Mouse (Mus musculus): ENCODE measurements around the gene H2afx. TPM values are rescaled to one million over a fixed set of nuclear protein-coding genes. Genes with fewer than 3 reads are reported as not detected.
A peak's percentile ranks its signal among the peaks of the same experiment; 100 is the strongest.
"Not testable (repeated sequence)": the region's sequence is repeated elsewhere in the genome, so short reads cannot be mapped to it uniquely, and the experiment has no call there.

H2afx gene
- polyA plus RNA-seq (2015; fragmentation: Nextera tagmentation; extraction: Ambion mirVana) = 193 and 209 TPM in 2 replicates

DNA sequence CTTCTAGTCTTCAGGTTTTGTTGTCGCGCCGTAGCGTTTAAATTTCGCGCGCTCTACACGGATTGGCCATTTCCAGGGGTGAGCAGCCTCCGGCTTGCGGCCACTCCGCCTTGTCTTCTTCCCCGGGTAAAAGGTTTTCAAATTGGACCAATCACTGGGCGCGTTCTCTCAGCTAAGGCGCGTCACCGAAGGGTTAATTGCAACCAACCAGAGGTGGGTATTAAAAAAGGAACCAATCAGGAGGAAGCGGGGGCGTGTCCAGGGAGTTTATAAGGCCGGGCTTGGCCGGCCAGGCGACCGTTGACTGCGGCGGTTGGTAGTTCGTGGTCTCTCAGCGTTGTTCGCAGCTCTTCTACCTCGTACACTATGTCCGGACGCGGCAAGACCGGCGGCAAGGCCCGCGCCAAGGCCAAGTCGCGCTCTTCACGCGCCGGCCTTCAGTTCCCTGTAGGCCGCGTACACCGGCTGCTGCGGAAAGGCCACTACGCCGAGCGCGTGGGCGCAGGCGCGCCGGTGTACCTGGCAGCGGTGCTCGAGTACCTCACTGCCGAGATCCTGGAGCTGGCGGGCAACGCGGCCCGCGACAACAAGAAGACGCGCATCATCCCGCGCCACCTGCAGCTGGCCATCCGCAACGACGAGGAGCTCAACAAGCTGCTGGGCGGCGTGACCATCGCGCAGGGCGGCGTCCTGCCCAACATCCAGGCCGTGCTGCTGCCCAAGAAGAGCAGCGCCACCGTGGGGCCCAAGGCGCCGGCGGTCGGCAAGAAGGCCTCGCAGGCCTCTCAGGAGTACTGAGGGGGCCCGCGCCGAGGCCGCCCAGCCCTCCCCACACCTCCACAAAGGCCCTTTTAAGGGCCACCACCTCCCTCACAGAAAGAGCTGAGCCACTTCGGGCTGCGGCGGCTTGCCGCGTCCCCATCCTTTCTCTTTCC, at the start of gene H2afx:
Gene H2afx (plus strand): TSS at position 299 of the 935 bp plus-strand sequence.
- peak within 1 kb of the TSS; percentile 94 for H3K27ac ChIP-seq
- no peaks in the 10 kb centered on the region for H3K9me3 ChIP-seq
- H3K4me2 ChIP-seq (replicated peaks) = peak within 1 kb of the TSS; percentile 86
- H3K4me3 ChIP-seq (replicated peaks) = peak within 1 kb of the TSS; percentile 94
- peak within 1 kb of the TSS; percentile 98 for H3K9ac ChIP-seq (replicated peaks)
- no peaks in the 10 kb centered on the region for H3K27me3 ChIP-seq
- H3K4me1 ChIP-seq (replicated peaks) = peaks cover 25% of the 10 kb centered on the region
- peak; percentile 97 for ATAC-seq
- H3K36me3 ChIP-seq = peaks cover 57% of the 10 kb centered on the region
- under 1% methylated on average over 91 of the region's 91 CpGs for WGBS

DNA sequence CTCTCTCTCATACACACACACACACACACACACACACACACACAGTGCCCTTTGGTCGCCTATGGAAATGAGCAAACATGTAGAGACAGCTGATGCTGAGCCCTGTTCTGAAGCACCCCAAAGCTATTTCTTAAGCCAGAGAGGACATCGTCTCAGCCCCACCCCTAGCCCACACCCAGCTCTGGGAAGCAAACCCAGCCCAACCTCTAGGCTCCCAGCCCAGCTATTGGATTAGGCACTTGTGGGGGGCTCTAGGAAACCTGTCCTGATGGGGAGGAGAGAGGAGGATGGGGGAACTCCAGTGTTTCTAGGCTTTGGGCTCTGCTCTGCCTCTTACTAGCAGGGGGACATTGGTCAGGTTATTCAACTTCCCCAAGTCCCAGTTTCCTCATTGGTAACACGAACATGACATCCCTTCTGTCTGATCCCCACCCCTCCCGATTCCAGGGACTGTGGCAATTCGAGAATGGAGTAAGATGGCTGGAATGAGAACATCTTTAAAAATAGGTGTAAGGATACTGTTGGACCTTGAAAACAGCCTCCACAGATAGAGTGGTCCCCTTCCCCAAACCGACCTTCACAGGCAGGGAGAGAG, 48.1 kb upstream of the H2afx start:
- Histone ChIP-seq H3K27ac (no peak overlapping the region), H3K4me1 (replicated peaks) (peaks cover 30% of the 10 kb centered on the region), H3K9me3 (no peaks in the 10 kb centered on the region), H3K4me2 (replicated peaks) (peak overlapping the region; percentile 94), H3K27me3 (no peaks in the 10 kb centered on the region), H3K36me3 (peaks cover 21% of the 10 kb centered on the region), H3K4me3 (replicated peaks) (peak overlapping the region; percentile 88), H3K9ac (replicated peaks) (peak overlapping the region; percentile 96)
- ATAC-seq = no peak
- 10% methylated on average over 6 of the region's 6 CpGs for WGBS

DNA sequence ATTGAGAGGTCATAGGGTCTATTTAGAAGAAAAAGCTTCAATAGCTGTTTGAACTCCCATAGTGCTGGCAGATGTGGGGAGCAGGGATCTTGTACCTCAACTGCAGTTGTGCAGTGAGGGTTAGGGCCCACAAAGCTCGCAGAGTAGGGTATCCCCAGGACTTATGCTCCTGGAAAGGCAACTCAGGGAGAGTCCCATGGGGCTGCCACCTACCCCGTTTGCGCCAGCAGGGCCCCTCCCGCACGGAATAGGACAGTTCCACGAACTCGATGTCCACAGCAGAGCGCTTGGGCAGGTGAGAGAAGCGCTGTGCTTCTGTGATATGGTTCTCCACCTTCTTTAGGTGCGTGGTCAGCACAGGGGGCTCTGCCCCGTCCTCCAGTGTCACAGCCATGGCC, 47.5 kb upstream of the H2afx start:
- Histone ChIP-seq H3K27ac (peak overlapping the region; percentile 89), H3K9ac (replicated peaks) (peak overlapping the region; percentile 96), H3K4me2 (replicated peaks) (peak overlapping the region; percentile 94), H3K4me3 (replicated peaks) (peak overlapping the region; percentile 88), H3K27me3 (no peaks in the 10 kb centered on the region), H3K4me1 (replicated peaks) (peaks cover 30% of the 10 kb centered on the region), H3K36me3 (peaks cover 21% of the 10 kb centered on the region), H3K9me3 (no peaks in the 10 kb centered on the region)
- WGBS = 7% methylated on average over 11 of the region's 11 CpGs
- ATAC-seq = no peak; the same call in 1 of the 2 replicates

DNA sequence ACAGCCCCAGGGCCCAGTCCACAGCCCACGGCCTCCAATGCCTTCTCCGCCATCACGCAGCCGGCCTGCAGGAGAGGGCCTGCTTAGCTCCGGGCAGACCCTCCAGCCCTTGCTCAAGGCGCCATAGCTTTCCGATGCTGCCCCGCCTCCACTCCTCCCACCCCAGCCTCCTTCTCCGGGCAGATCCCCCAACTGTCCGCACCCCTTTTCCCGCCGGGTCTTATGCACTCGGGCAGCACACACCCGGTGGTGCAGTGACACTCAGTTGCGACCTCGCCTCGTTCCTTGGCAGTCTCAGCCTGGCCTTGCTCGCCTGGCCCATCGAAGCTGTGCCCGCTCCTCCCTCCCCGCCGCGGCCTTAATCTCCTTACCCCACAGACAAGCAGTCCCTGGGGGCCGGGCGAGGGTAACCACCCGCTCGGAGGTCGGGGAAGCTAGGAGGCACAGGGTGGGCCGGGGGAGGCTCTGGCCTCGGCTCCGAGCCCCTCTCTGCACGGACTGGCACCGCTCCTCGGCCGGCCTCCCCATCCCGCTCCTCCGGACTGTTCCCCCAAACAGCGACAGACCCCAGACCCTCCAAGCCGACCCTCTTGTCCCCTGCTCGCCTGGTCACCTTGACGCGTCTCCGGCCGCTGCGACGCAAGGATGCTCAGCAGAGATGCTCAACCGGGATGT, 47.0 kb upstream of the H2afx start:
- Histone ChIP-seq H3K9ac (replicated peaks) (peak overlapping the region; percentile 96), H3K27me3 (no peaks in the 10 kb centered on the region), H3K36me3 (peaks cover 25% of the 10 kb centered on the region), H3K27ac (peak overlapping the region; percentile 89), H3K4me2 (replicated peaks) (peak overlapping the region; percentile 94), H3K4me1 (replicated peaks) (peaks cover 30% of the 10 kb centered on the region), H3K4me3 (replicated peaks) (peak overlapping the region; percentile 88), H3K9me3 (no peaks in the 10 kb centered on the region)
- WGBS = under 1% methylated on average over 45 of the region's 47 CpGs
- peak; percentile 79 for ATAC-seq

DNA sequence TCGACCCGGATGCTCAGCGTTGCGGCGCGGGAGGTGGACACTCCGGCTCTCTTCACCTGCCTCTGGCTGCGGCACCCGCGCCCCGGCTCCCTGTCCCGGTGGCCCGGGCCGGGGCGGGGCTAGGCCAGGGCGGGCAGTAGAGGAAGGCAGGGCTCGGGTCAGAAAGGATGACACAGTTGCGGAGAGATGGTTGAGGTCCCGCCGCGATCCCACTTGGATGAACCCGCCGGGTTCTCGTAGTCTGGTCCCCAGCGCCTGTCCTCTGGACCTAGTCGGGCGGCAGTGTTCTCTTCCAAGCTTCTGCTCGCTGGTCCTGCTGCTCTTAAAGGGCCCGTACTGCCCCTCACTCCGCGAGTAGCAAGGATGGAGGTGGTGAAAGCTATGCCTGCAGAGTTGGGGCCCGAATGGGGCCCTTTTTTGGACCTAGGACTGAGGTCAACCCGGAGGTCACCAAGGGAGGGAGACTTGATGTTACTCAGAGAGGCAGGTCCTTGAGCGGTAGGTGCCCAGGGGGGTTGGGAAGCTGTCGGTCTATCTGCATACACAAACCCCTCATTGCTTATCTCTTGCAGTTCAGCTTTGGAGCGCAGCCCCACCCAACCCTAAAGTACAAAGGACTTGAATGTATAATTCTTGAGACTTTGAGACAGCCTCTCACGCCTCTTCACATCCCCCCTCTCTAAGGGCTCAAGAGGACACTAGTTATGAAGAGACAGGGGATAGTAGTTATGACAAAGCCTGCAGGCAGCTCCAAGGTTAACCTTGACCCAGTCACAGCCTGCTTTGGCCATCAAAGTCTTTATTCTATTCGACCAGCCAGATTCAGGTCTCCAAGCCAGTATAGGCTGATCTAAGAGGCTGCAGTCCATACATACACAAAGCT, 46.2 kb upstream of the H2afx start, which contains the start of gene Abcg4:
Gene Abcg4 (minus strand): TSS at position 540 of the 883 bp plus-strand sequence.
- H3K4me2 ChIP-seq (replicated peaks) = peak within 1 kb of the TSS; percentile 94
- peak; percentile 79 for ATAC-seq
- peaks cover 33% of the 10 kb centered on the region for H3K36me3 ChIP-seq
- under 1% methylated on average over 38 of the region's 38 CpGs for WGBS
- peaks cover 30% of the 10 kb centered on the region for H3K4me1 ChIP-seq (replicated peaks)
- peak within 1 kb of the TSS; percentile 88 for H3K4me3 ChIP-seq (replicated peaks)
- no peaks in the 10 kb centered on the region for H3K27me3 ChIP-seq
- no peaks in the 10 kb centered on the region for H3K9me3 ChIP-seq
- H3K9ac ChIP-seq (replicated peaks) = peak within 1 kb of the TSS; percentile 96
- peak within 1 kb of the TSS; percentile 89 for H3K27ac ChIP-seq

DNA sequence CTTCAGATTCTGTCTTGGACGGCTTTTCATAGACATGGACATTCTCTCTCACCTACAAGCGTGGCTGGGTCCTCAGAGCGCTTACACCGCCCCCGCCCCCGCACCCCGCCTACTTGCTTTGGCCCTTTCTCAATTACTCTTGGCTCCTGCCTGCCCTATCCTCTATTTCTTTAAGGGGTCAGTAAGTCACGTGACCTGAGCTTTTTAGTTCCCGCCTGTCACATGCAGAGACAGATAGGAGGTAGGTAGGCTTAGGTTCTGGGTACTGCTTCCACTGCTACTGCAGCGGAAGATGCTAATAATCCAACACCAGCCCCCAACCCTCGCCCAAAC, 45.6 kb upstream of the H2afx start:
- H3K36me3 ChIP-seq = peaks cover 36% of the 10 kb centered on the region
- H3K27me3 ChIP-seq = no peaks in the 10 kb centered on the region
- H3K9me3 ChIP-seq = no peaks in the 10 kb centered on the region
- H3K4me2 ChIP-seq (replicated peaks) = peak overlapping the region; percentile 94
- ATAC-seq = no peak
- peak overlapping the region; percentile 89; the same call in 1 of the 2 replicates for H3K27ac ChIP-seq
- peaks cover 30% of the 10 kb centered on the region for H3K4me1 ChIP-seq (replicated peaks)
- peak overlapping the region; percentile 96; the same call in 1 of the 2 replicates for H3K9ac ChIP-seq (replicated peaks)
- H3K4me3 ChIP-seq (replicated peaks) = peak overlapping the region; percentile 88
- 4% methylated on average over 11 of the region's 11 CpGs for WGBS

DNA sequence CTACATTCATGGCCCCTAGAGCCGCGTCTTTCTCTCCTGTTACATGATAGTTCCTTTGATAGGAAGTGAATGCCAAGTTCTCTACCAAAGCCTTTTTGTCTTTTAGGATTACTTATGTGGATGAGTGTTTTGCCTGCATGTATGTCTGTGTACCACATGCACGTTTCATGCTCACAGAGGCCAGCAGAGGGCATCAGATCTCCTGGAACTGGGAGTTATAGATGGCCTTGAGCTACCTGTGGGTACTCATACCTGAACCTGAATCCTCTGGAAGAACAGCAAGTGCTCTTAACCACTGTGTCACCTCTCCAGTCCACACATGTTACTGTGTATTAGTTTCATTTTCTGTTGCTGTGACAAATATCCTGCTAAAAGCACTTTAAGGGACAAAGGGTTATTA, 42.0 kb upstream of the H2afx start:
- no peak for ATAC-seq
- H3K9ac ChIP-seq (replicated peaks) = no peak overlapping the region
- H3K4me2 ChIP-seq (replicated peaks) = no peak overlapping the region
- H3K4me3 ChIP-seq (replicated peaks) = no peak overlapping the region
- peaks cover 69% of the 10 kb centered on the region for H3K36me3 ChIP-seq
- H3K27ac ChIP-seq = no peak overlapping the region
- WGBS = 64% methylated on average over 3 of the region's 3 CpGs
- peaks cover 13% of the 10 kb centered on the region for H3K4me1 ChIP-seq (replicated peaks)
- H3K9me3 ChIP-seq = no peaks in the 10 kb centered on the region
- H3K27me3 ChIP-seq = no peaks in the 10 kb centered on the region

DNA sequence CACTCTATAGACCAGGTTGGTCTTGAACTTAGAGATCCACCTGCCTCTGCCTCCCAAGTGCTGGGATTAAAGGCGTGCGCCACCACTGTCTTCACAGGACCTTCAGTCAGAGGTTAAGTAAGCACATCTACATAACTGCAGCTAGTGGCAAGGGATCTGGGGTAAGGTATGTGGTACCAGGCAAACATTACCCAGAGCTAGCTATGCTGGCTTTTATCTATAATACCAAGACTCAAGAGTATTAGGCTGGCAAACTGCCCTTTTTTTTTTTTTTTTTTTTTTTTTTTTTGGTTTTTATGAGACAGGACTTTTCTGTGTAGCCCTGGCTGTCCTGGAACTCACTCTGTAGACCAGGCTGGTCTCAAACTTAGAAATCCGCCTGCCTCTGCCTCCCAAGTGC, 34.5 kb upstream of the H2afx start:
- H3K9me3 ChIP-seq; H3K9ac ChIP-seq (replicated peaks); H3K4me2 ChIP-seq (replicated peaks); H3K4me3 ChIP-seq (replicated peaks); ATAC-seq; H3K27me3 ChIP-seq; H3K27ac ChIP-seq: not testable (repeated sequence)
- peaks cover 75% of the 10 kb centered on the region for H3K36me3 ChIP-seq
- peaks cover 15% of the 10 kb centered on the region for H3K4me1 ChIP-seq (replicated peaks)
- 99% methylated on average over 3 of the region's 3 CpGs for WGBS

DNA sequence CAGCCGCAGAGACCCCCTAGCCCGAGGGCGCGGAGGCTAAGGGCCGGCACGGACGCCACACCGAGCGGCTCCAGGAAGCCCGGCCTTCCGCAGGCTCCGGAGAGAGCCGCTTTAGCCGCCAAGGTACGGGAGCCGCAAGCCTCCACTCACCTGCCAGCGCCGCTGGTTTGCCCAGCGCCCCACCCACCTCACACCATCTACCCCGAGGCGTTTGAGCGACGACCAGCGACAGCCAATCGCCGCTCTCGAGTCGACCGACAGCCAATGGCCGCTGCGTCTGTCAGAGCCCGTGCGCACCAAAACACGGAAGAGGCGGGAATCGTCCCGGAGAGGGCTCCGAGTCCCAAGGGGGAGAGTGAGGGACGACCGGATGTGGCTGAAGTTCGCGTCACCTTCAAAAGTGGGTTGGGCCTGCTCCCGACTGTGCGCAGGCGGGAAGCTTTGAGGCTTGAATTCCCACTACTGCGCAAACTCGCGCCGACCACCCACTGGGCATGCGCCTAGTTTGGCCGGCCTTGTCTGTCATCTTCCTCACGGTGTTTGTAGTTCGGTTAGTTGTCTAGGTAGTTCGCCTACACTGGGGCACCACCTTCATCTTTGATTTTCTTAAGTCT, 28.9 kb upstream of the H2afx start, which contains the start of gene Hinfp:
Gene Hinfp (minus strand): TSS at position 206 of the 614 bp plus-strand sequence.
- Histone ChIP-seq H3K4me1 (replicated peaks) (peaks cover 15% of the 10 kb centered on the region), H3K9ac (replicated peaks) (peak within 1 kb of the TSS; percentile 98), H3K36me3 (peaks cover 28% of the 10 kb centered on the region), H3K4me2 (replicated peaks) (peak within 1 kb of the TSS; percentile 81), H3K27me3 (no peaks in the 10 kb centered on the region), H3K27ac (peak within 1 kb of the TSS; percentile 85), H3K4me3 (replicated peaks) (peak within 1 kb of the TSS; percentile 96), H3K9me3 (no peaks in the 10 kb centered on the region)
- 0% methylated on average over 54 of the region's 54 CpGs for WGBS
- ATAC-seq = peak; percentile 99

DNA sequence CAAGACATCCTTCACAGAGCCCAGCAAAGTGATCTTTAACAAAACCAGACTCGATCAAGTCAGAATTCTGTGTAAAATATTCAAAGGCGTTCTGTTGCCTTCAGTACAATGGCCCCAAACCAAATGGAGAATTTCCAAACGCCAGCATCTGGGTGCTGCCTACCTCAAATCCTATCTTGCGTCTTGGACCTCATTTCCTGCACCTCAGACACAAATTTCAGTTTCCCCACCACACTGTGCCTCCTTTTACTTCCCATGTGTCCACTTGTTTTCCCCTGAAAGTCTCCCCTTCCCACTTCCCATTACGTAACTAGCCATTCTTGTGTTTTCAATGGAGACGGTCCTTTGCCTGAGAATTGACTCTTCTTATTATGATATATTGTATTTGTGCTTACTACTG, 28.0 kb upstream of the H2afx start:
- Histone ChIP-seq H3K36me3 (peaks cover 26% of the 10 kb centered on the region), H3K27me3 (0 out of 2 replicates have a peak, but pooled peaks cover 3% of the 10 kb centered on the region), H3K4me3 (replicated peaks) (no peak overlapping the region), H3K4me1 (replicated peaks) (peaks cover 21% of the 10 kb centered on the region), H3K9ac (replicated peaks) (no peak overlapping the region), H3K4me2 (replicated peaks) (no peak overlapping the region), H3K9me3 (no peaks in the 10 kb centered on the region), H3K27ac (no peak overlapping the region)
- 86% methylated on average over 6 of the region's 6 CpGs for WGBS
- no peak for ATAC-seq

DNA sequence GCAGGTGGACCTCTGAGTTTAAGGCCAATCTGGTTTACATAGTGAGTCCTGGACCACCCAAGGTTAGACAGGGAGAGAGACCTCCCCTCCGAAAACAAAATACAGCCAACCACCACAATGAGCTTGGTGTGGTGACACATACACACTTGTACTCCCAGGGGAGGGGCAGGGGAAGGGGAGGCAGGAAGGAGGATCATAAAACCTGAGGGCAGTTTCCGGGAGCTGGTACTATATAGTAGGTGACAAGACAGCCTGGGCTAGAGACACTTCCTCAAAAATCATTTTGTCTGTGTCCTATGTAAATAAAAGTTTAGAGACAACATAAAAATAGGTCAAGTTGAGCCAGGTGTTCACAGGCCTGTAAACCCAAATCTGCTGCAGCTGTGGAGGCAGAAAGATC, 27.2 kb upstream of the H2afx start:
- H3K27ac ChIP-seq = no peak overlapping the region
- peaks cover 26% of the 10 kb centered on the region for H3K4me1 ChIP-seq (replicated peaks)
- H3K9me3 ChIP-seq = no peaks in the 10 kb centered on the region
- ATAC-seq = no peak
- H3K4me3 ChIP-seq (replicated peaks) = no peak overlapping the region
- 92% methylated on average over 2 of the region's 2 CpGs for WGBS
- peaks cover 22% of the 10 kb centered on the region for H3K36me3 ChIP-seq
- H3K4me2 ChIP-seq (replicated peaks) = no peak overlapping the region
- 0 out of 2 replicates have a peak, but pooled peaks cover 3% of the 10 kb centered on the region for H3K27me3 ChIP-seq
- no peak overlapping the region for H3K9ac ChIP-seq (replicated peaks)
